Mouse (Mus musculus): ENCODE results near the gene Ces1d. TPM values are rescaled to one million over a fixed set of nuclear protein-coding genes. Genes with fewer than 3 reads are reported as not detected.
"Not testable (repeated sequence)": the region's sequence is repeated elsewhere in the genome, so short reads cannot be mapped to it uniquely, and the experiment has no call there.

Gene Ces1d
- 0.19 and 0.32 TPM in 2 replicates for polyA plus RNA-seq (2015; fragmentation: Nextera tagmentation; extraction: Ambion mirVana)

GRCm38 (mm10) chr8:93197685-93198525, at the start of gene Ces1d:
Ces1d (minus strand) TSS chr8:93197838.
- Histone ChIP-seq H3K36me3 (ENCODE audit: poor library complexity, severe bottlenecking) (no peaks in the 10 kb centered on the region), H3K4me3 (no peak within 1 kb of the TSS), H3K4me1 (no peaks in the 10 kb centered on the region), H3K9me3 (replicated peaks) (no peaks in the 10 kb centered on the region), H3K27me3 (no peaks in the 10 kb centered on the region), H3K27ac (no peak within 1 kb of the TSS), H3K9ac (no peak within 1 kb of the TSS), H3K4me2 (no peak within 1 kb of the TSS)
- 82% methylated on average over 8 of the region's 8 CpGs for WGBS
- no peak for ATAC-seq

DNA sequence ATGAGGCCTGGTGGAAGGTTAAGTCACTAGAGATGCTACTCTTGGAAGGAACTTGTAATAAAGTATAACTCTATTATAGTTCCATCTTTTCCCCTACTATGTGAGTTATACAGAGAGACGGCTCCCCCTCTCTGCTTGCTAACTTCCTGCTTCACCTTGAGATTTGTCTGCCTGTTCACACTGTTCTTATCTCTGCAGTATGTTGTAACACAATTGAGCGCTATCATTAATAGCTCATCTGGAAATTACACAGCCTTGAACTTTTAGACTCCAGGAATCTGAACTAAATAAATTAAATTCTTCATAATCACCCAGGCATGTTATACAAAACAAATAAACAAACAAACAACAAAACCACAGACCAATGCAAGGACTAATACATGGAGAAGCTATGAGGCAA, 48.4 kb upstream of the Ces1d start:
- no peak overlapping the region for H3K4me2 ChIP-seq
- no peaks in the 10 kb centered on the region for H3K4me1 ChIP-seq
- H3K9ac ChIP-seq, result no peak overlapping the region
- H3K4me3 ChIP-seq, result no peak overlapping the region
- WGBS, result 94% methylated on average over 2 of the region's 2 CpGs
- no peak overlapping the region for H3K27ac ChIP-seq
- H3K36me3 ChIP-seq (ENCODE audit: poor library complexity, severe bottlenecking), result no peaks in the 10 kb centered on the region
- ATAC-seq, result no peak
- H3K9me3 ChIP-seq (replicated peaks), result no peaks in the 10 kb centered on the region
- no peaks in the 10 kb centered on the region for H3K27me3 ChIP-seq

DNA sequence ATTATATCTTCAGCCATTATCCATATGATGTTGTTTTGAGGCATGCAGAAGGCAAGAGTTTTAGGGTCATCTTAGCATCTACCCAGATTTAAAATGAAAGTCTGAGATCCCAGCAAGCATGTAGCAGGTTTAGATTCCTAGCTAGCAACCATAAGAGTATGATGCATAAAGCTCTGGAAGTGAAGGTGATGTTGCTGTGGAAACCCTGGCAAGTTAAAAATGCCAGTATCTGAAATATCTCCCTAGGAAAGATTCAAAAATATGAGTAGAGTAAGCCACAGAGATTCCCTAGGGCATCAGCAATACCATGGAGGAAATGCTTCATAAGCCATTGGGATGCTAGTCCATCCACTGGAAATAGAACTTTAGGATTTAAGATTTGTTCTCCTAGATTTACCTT, 42.2 kb upstream of the Ces1d start:
- Histone ChIP-seq H3K4me2 (no peak overlapping the region), H3K36me3 (ENCODE audit: poor library complexity, severe bottlenecking) (no peaks in the 10 kb centered on the region), H3K4me1 (no peaks in the 10 kb centered on the region), H3K9ac (no peak overlapping the region), H3K27me3 (no peaks in the 10 kb centered on the region), H3K9me3 (replicated peaks) (no peaks in the 10 kb centered on the region), H3K4me3 (no peak overlapping the region), H3K27ac (no peak overlapping the region)
- ATAC-seq, result no peak

DNA sequence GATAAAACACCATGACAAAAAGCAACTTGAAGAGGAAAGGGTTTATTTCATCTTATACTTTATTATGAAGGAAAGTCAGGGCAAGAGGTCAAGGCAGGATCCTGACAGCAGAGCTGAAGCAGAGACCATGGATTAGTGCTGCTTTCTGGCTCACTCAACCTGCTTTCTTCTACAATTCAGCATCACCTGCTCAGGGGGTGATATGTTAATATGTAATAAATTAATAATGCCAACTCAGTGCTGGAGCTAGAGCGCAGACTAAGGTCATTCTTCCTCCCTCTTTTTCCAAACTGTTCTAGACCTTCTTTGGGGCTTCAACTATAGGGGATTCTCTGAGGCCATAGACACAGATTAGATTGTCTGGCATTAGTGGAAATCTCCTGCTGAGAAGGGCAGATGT, 38.0 kb upstream of the Ces1d start:
- H3K9me3 ChIP-seq (replicated peaks), result no peaks in the 10 kb centered on the region
- no peak overlapping the region for H3K4me2 ChIP-seq
- no peaks in the 10 kb centered on the region for H3K36me3 ChIP-seq (ENCODE audit: poor library complexity, severe bottlenecking)
- no peak overlapping the region for H3K9ac ChIP-seq
- no peak overlapping the region for H3K4me3 ChIP-seq
- 85% methylated on average over 1 of the region's 1 CpGs for WGBS
- H3K27ac ChIP-seq, result no peak overlapping the region
- H3K4me1 ChIP-seq, result no peaks in the 10 kb centered on the region
- no peaks in the 10 kb centered on the region for H3K27me3 ChIP-seq
- ATAC-seq, result no peak

DNA sequence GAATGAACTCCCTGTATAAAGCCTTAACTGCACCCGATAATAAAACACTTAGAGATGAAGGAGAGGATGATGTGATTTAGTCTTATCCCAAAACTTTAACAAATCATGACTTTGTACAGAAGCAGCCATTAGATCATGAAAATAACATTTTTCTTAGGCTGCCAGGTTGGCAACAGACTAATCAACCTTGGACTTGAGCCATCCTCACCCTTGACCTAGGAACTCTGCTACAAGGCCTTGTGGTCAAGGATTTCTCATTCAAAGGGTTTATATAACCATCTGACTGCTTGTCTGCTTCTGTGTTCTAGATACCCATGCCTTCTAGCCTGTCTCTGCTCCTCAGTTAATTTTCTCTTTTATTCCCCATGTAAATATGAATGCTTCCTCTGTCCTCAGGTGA, 37.1 kb upstream of the Ces1d start:
- Histone ChIP-seq H3K27ac (no peak overlapping the region), H3K9ac (no peak overlapping the region), H3K27me3 (no peaks in the 10 kb centered on the region), H3K9me3 (replicated peaks) (no peaks in the 10 kb centered on the region), H3K4me3 (no peak overlapping the region), H3K4me2 (no peak overlapping the region), H3K4me1 (no peaks in the 10 kb centered on the region), H3K36me3 (ENCODE audit: poor library complexity, severe bottlenecking) (no peaks in the 10 kb centered on the region)
- 92% methylated on average over 1 of the region's 1 CpGs for WGBS
- no peak for ATAC-seq

GRCm38 (mm10) chr8:93234068-93234467, 36.4 kb upstream of the Ces1d start:
- no peaks in the 10 kb centered on the region for H3K4me1 ChIP-seq
- WGBS, result 90% methylated on average over 6 of the region's 6 CpGs
- H3K4me3 ChIP-seq, result no peak overlapping the region
- no peak overlapping the region for H3K27ac ChIP-seq
- no peaks in the 10 kb centered on the region for H3K27me3 ChIP-seq
- H3K9ac ChIP-seq, result no peak overlapping the region
- no peaks in the 10 kb centered on the region for H3K9me3 ChIP-seq (replicated peaks)
- no peak for ATAC-seq
- H3K36me3 ChIP-seq (ENCODE audit: poor library complexity, severe bottlenecking), result no peaks in the 10 kb centered on the region
- H3K4me2 ChIP-seq, result no peak overlapping the region

DNA sequence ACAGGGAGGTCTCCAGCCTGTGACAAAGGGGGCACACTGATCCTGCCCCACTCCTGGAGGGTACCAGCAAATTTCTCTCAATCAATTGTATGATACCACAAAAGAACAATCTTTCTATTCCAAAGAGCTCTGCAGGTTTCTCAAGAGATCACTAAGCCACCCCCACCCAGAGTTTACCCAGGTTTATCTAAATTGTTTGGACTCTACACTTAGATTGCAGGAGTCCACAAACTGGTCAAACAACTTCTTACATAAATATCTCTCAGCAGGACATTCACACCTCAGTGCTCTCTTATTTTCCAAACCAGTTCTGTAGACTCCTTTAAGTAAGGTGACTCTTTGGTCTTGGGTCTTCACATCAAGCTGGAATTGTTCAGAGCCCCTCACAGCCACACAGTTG, 31.8 kb upstream of the Ces1d start, which contains the start of gene Ces1e:
Gene Ces1e, minus strand, starts transcription at position 174 of the 400 bp plus-strand sequence.
- no peaks in the 10 kb centered on the region for H3K36me3 ChIP-seq (ENCODE audit: poor library complexity, severe bottlenecking)
- H3K27ac ChIP-seq, result no peak within 1 kb of the TSS
- H3K4me1 ChIP-seq, result no peaks in the 10 kb centered on the region
- H3K27me3 ChIP-seq, result no peaks in the 10 kb centered on the region
- no peak within 1 kb of the TSS for H3K4me3 ChIP-seq
- no peaks in the 10 kb centered on the region for H3K9me3 ChIP-seq (replicated peaks)
- H3K9ac ChIP-seq, result no peak within 1 kb of the TSS
- no peak within 1 kb of the TSS for H3K4me2 ChIP-seq
- ATAC-seq, result no peak

- no peak for ATAC-seq
- H3K9me3 ChIP-seq (replicated peaks), result no peaks in the 10 kb centered on the region
- H3K4me1 ChIP-seq, result no peaks in the 10 kb centered on the region
- no peaks in the 10 kb centered on the region for H3K36me3 ChIP-seq (ENCODE audit: poor library complexity, severe bottlenecking)
- no peak overlapping the region for H3K27ac ChIP-seq
- no peaks in the 10 kb centered on the region for H3K27me3 ChIP-seq
- WGBS, result 69% methylated on average over 11 of the region's 11 CpGs
- no peak overlapping the region for H3K9ac ChIP-seq
- no peak overlapping the region for H3K4me2 ChIP-seq
- H3K4me3 ChIP-seq, result no peak overlapping the region
Observed at GRCm38 (mm10) chr8:93228673-93229370, 31.2 kb upstream of the Ces1d start.

DNA sequence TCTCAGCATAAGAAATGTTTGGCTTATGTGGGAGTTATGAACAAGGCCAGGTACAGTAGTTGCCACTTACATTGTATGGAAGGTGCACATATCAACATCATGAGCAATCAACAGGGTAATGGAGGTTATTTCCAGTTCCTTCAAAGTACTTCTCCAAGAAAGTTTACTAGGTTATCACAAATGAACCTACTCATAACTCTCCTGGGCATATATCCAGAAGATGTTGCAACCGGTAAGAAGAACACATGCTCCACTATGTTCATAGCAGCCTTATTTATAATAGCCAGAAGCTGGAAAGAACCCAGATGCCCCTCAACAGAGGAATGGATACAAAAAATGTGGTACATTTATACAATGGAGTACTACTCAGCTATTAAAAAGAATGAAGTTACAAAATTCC, 28.8 kb upstream of the Ces1d start:
- 91% methylated on average over 1 of the region's 1 CpGs for WGBS

GRCm38 (mm10) chr8:93221896-93222295, 24.3 kb upstream of the Ces1d start:
- 89% methylated on average over 3 of the region's 3 CpGs for WGBS
- ATAC-seq, result no peak
- Histone ChIP-seq H3K27me3 (no peaks in the 10 kb centered on the region), H3K36me3 (ENCODE audit: poor library complexity, severe bottlenecking) (no peaks in the 10 kb centered on the region), H3K9ac (no peak overlapping the region), H3K4me2 (no peak overlapping the region), H3K4me3 (no peak overlapping the region), H3K9me3 (replicated peaks) (no peaks in the 10 kb centered on the region), H3K4me1 (no peaks in the 10 kb centered on the region), H3K27ac (no peak overlapping the region)

More for the DNA sequence above, 28.8 kb upstream of the Ces1d start:
- H3K27me3 ChIP-seq; H3K4me1 ChIP-seq; H3K4me3 ChIP-seq; H3K9ac ChIP-seq; H3K36me3 ChIP-seq (ENCODE audit: poor library complexity, severe bottlenecking); H3K9me3 ChIP-seq (replicated peaks); ATAC-seq; H3K4me2 ChIP-seq; H3K27ac ChIP-seq: not testable (repeated sequence)

- H3K4me1 ChIP-seq, result no peaks in the 10 kb centered on the region
- H3K27ac ChIP-seq, result no peak overlapping the region
- no peak overlapping the region for H3K4me2 ChIP-seq
- H3K36me3 ChIP-seq (ENCODE audit: poor library complexity, severe bottlenecking), result no peaks in the 10 kb centered on the region
- ATAC-seq, result no peak
- H3K27me3 ChIP-seq, result no peaks in the 10 kb centered on the region
- no peak overlapping the region for H3K4me3 ChIP-seq
- 86% methylated on average over 4 of the region's 4 CpGs for WGBS
- no peaks in the 10 kb centered on the region for H3K9me3 ChIP-seq (replicated peaks)
- no peak overlapping the region for H3K9ac ChIP-seq
Observed at GRCm38 (mm10) chr8:93217867-93218266, 20.2 kb upstream of the Ces1d start.

DNA sequence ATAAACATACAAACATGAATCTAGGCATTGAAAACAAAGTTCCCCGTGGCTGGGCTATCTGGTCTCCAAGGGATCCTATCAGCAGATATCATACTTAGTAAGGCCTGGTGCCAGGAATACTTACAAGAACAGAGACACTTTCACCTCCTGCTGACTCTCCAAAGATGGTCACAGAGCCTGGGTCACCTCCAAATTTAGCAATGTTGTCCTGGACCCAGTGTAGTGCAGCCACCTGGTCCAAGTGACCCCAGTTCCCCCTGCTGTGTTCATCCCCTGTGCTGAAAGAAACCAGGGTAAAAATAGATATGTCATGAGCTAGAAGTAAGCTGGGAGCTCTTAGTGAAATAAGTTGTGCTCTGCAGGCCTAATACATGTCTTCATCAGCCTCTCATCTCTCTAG, 19.7 kb upstream of the Ces1d start:
- Histone ChIP-seq H3K27ac (no peak overlapping the region), H3K4me2 (no peak overlapping the region), H3K9ac (no peak overlapping the region), H3K4me3 (no peak overlapping the region), H3K4me1 (no peaks in the 10 kb centered on the region), H3K9me3 (replicated peaks) (no peaks in the 10 kb centered on the region), H3K27me3 (no peaks in the 10 kb centered on the region), H3K36me3 (ENCODE audit: poor library complexity, severe bottlenecking) (no peaks in the 10 kb centered on the region)
- 90% methylated on average over 1 of the region's 1 CpGs for WGBS
- no peak for ATAC-seq

Measured in forebrain, embryonic 13.5 days (tissue).